Mouse (Mus musculus) adrenal gland, postnatal 10 days (tissue): ENCODE data around the gene Klhl3. TPM values are rescaled to one million over a fixed set of nuclear protein-coding genes. Genes with fewer than 3 reads are reported as not detected.
A peak's percentile ranks its signal among the peaks of the same experiment; 100 is the strongest.

ENCODE experiments used
- DNase-seq: peaks from one replicate; pipeline ENCODE4 v3.0.0; 2021; ENCODE audit warnings: mixed read lengths
- total RNA-seq, 2 experiments: library from RNA; stranded (reverse); gene quantifications; 2 replicates each; pipeline ENCODE4 v1.2.3; 2021

The Klhl3 gene
- total RNA-seq, 2 experiments from 2014 or later, result 2.8 to 2.9 TPM

GRCm38 (mm10) chr13:58066496-58067389 is 46.6 kb downstream of the Klhl3 start:
- DNase-seq, result peak; percentile 56

- DNase-seq, result peak; percentile 61
Measured at GRCm38 (mm10) chr13:58066081-58066495, 47.3 kb downstream of the Klhl3 start.

DNA sequence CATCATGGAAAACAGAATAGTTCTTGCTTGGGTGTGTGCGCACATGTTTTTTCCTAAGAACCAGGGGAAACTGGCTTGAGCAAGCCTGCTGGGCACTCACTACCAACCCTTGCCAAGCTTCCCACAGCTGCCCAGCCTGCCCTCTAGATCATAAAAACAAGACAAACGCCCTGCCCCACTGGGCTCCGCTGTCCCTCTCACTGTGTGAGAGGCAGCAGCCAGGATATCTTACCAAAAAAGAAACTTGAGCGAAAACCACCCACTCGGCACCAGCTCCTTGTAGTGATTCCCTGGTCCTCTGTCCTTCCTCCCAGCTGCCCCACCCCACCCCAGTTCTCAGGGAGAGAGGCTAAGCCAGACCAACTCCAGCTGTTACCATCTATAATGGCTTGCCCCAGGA is 48.1 kb downstream of the Klhl3 start:
- peak; percentile 53 for DNase-seq

GRCm38 (mm10) chr13:58057953-58058870 is 55.2 kb downstream of the Klhl3 start:
- peak; percentile 30 for DNase-seq

- DNase-seq, result no peak
Measured at GRCm38 (mm10) chr13:58056618-58057017, 56.8 kb downstream of the Klhl3 start.

DNA sequence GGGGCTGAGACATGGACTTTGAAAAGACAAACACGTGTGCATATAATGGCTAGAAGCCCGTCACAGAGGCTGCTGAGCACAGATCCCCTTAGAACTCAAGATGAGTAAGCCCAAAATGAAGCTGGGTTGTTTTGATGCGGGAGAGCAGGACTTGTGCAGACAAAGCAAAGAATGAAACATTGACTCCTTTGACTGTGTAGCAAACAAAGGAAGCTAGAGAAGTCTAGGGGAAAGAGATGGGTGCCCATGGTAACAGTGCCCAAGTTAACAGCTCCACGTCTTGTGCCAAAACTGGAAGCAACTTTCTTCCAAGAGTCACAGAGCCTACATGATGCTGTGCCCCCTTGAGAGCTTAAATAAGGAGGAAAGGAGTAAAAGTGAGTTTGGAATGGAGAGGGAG is 59.8 kb downstream of the Klhl3 start:
- DNase-seq, result no peak

- DNase-seq, result no peak
Measured at GRCm38 (mm10) chr13:58051654-58052053, 61.7 kb downstream of the Klhl3 start.

GRCm38 (mm10) chr13:58051251-58051650 is 62.1 kb downstream of the Klhl3 start:
- no peak for DNase-seq

GRCm38 (mm10) chr13:58049121-58049520 is 64.3 kb downstream of the Klhl3 start:
- no peak for DNase-seq

DNA sequence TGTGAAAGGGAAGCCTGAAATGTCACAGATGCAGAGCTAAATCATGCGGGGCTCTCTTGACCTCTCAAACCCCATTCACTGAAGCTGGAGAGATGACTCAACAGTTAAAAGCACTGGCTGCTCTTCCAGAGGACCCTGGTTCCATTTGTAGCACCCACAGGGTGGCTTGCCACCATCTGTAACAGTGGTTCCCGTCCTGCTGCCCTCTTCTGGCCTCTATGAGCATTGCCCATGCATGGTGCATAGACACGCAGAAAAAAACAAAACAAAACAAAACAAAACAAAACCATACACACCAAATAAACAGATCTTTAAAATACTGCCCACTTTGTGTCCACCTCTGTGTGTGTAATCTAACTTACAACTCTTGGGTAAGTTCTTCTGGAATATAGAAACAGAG is 65.3 kb downstream of the Klhl3 start:
- DNase-seq, result no peak

DNA sequence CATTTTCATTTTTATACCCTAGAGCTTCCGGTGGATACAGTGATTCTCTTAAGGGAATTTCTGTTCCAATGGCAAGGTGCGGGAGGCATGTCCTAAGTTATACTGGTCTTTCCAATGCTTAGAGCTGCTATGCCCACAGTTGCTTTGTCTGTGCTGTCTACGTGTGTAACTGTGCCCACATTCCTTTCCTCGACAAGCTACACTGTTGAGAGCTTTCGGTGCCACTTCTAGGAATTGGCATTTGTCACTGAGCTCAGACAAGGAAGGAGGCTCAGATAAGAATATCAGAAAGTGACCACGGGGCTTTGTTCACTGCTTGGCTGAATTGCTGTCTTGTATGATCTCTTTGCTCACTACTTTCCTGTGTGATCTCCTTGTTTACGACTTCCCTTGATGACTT is 67.2 kb downstream of the Klhl3 start:
- no peak for DNase-seq

DNA sequence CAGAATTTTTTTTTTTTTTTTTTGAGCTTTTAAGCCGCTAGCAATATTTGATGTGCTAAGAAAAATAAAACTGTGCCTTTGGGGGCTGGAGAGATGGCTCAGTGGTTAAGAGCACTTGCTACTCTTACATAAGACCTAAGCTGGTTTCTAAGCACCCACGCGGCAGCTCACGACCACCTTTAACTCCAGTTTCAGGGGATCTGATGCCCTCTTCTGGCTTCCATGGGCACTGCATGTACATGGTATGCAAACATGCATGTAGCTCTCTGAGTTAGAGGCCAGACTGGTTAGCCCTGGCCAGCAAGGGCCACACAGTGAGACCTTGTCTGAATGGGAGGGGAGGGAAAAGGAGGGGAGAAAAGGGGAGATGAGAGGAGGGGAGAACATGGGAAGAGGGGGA is 68.1 kb downstream of the Klhl3 start:
- DNase-seq, result no peak

GRCm38 (mm10) chr13:58043278-58043677 is 70.1 kb downstream of the Klhl3 start:
- no peak for DNase-seq

GRCm38 (mm10) chr13:58040112-58040511 is 73.3 kb downstream of the Klhl3 start:
- DNase-seq, result no peak

GRCm38 (mm10) chr13:58037506-58037905 is 75.9 kb downstream of the Klhl3 start:
- no peak for DNase-seq

DNA sequence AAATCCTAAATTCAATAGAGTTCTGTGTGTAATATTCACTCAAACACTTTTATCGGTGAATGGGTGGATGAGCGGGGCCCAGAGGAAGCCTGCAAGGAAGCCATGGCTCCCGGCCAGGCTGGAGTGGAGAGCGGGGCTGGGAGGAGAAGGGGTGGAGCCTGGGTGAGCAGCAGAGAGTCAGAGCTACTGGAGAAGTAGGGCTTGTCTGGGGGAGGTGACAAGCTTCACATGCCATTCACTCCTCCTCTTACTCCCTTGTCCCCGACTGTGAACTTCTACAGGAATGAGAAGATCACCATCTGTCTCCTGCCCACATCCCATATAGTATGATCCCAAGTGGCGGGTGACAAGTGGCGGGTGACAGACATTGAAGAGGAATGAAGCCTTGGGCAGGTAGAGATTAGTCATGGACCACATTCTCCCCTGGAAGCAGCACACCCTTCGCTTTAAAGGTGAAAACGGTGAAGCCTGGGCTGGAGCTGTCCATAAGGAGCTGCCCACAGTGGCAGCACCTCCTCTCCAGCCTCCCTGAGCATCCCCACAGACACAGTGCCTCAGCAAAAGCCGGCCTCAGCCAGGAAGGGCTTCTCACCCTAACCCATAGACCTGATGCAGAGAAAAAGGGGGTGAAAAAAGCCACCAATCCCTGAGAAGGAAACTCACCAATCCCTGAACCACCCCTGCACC is 77.8 kb downstream of the Klhl3 start:
- peak; percentile 72 for DNase-seq

DNA sequence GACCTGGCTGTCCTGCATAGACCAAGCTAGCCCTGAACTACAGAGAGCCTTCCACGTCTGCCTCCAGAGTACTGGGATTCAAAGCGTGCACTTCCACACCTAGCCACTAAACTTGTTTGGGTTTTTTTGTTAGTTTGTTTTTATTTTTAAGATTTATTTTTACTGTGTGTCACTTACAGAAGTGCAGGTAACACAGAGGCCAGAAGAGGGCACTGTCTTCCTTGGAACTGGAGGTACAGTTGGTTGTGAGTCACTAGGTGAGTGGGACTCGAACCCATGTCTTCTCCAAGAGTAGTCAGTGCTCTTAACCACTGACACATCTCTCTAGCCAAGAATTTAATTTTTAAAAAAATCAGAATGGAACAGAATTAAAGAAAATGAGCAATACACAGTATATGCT is 78.4 kb downstream of the Klhl3 start:
- no peak for DNase-seq

- no peak for DNase-seq
Measured at GRCm38 (mm10) chr13:58034507-58034906, 78.9 kb downstream of the Klhl3 start.

- DNase-seq, result peak; percentile 84
Measured at GRCm38 (mm10) chr13:58031755-58032154, 81.6 kb downstream of the Klhl3 start.

DNA sequence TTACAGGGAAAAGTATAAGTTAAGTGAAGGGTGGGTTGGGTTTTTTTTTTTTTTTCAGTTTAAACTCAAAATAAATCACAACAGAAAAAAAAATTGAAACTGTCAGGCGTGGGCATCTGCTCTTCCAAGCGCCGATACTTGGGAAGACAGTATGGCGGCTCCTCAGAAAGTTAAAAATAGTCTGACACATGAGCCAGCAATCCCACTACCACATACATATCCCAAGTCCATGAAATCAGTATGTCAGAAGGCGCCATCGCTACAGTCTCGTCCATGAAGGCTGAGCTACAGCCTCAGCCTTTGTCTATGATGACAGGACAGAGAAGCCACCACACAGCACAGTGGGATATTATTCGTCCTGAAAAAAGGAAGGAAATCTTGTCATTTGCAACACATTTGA is 86.3 kb downstream of the Klhl3 start:
- DNase-seq, result no peak

- DNase-seq, result no peak
Measured at GRCm38 (mm10) chr13:58025701-58026414, 87.5 kb downstream of the Klhl3 start.
